Mouse (Mus musculus) regulatory T cell (primary cell): ENCODE measurements around the gene Pibf1.

ENCODE experiments used
- in situ Hi-C: fragments of 300-600 bp; cut with MboI, MseI; formaldehyde crosslinking; loops from one replicate; pipeline ENCODE4 v1.15.1; 2025; ENCODE audit warnings: high pct_unique_total_duplicates

Gene Pibf1

DNA sequence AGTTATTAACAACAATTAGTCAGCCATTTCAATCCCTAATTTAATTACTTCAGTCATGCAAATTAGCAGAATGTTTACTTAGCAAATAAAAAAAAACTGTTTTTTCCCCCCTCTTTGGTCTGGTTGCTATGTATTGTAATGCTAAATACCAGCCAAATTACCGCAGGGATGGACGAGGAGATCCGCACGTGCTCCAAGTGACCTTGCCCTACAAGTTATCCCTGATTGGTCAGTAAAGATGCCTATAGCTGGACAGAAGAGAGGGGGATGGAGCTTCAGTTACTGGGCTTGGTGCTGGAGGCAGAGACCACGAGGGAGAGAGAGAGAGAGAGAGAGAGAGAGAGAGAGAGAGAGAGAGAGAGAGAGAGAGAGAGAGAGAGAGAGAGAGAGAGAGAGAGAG, 167.5 kb downstream of the Pibf1 start:
- in situ Hi-C loops = no loop called here

DNA sequence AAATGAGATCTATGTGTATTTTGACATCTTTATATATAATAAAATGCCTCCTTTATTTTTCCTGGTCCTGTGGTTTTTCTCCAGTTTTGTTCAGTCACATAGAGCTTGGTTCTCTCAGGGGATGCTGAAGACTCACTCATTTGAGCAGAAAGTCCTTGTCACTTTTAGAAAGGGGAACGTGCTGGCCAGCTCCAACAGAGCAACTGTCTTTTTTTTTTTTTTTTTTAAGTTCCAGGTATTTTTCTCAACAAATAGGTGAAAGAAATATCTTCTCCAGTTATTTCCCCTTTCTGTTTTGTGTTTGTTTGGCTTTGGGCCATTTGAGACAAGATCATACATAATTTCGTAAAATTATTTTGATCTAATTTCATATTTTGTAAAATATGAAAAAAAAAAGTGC, 174.8 kb downstream of the Pibf1 start:
- in situ Hi-C loops = no loop called here

GRCm38 (mm10) chr14:99275827-99276226, 176.6 kb downstream of the Pibf1 start:
- in situ Hi-C loops = no loop called here

DNA sequence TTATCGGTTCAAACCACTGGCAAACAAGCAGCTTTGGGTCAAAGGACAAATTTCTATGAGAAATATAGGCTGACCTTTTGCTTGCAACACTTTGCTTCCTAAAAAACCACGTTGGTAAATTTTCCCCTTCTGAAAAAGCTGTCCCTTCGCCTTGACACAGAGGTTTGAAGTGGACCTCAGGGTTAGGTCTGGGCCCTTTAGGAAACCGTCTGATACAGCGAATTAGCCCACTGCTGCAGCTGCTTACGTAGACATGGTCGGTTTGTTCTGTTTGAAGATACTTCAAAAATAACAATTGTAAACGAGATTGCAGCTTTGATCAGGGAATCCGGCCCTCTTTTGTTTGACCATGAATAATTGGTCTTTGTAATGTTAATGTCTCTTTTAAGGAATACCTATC, 179.1 kb downstream of the Pibf1 start:
- in situ Hi-C loops = no loop called here

DNA sequence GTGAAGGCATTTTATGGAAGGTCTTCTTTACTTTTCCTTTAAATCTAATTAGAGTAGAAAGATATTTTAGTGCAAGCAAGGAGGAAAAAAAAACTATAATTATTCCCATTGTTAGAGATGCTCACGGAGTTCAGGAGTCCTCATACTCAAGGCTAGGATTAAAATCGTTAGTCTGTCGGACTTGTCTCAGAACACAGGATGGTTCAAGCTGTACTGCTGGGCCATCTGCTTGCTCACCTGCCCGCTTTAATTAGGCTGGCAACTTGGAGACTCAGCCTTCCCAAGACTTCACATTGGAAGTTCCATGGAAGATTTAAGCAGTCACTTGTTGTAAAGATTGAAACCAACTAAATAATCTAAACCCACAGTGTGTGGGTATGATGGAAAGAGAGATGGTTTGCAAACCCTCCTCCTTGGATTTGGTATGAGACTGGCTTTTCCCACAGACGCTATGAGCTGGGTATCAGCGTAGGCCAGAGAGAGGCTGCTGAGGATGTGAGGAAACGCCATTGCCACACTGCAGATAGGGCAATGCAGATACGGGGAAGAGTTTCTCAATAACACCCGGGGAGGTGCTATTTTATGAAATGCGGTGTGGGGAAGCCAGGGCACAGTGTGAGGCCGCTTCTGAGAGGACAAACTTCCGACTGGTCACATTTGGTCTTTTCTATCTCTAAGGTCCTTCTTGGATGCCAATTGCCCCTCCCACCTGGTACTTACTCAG, 179.7 kb downstream of the Pibf1 start:
- in situ Hi-C loops = no loop called here

- in situ Hi-C loops = no loop called here
Measured at GRCm38 (mm10) chr14:99280399-99280798, 181.2 kb downstream of the Pibf1 start.

DNA sequence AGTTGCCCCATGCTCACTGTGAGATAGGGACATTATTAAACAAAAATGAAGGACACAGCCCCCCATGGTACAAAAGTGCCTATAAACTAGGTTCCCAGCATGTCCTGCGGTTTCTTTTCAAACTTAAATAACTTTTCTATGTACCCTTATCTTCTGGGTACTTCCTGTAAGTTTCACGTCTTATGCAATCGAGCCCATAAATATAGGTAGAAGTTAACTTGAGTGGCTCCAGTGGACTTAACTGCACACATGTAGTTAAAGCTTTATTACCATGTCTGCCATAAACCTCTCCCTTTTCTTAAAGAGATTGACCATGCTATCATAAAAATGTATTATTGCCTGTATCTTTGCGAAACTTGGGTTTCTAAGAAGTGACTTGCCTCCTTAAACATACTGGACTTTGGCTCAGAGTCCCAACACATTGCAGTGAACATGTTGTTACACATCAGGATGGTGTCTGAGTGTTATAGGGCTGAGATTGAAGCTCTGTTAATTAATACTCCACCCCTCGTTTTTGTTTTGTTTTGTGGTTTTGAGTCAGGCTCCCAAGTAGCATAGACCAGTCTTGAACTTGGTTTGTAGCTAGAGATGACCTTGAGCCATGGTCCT, 181.7 kb downstream of the Pibf1 start:
- in situ Hi-C loops = no loop called here

DNA sequence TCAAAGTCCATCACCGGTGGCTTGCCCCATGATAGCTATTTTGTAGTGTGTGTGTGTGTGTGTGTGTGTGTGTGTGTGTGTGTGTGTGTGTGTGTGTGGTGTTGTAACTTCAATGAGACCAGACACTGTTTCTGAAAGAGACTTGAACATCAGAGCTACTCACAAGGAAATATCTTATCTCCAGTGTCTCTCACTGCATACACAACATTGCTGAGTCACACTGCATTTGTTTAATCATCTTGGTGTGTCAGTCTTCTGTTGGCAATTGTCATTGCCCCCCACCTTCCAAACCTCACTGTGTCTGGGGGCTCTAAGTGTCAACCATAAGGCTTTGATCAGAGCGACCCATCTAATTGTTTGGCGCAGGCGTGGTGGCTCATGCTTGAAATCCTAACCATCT, 186.3 kb downstream of the Pibf1 start:
- in situ Hi-C loops = no loop called here

DNA sequence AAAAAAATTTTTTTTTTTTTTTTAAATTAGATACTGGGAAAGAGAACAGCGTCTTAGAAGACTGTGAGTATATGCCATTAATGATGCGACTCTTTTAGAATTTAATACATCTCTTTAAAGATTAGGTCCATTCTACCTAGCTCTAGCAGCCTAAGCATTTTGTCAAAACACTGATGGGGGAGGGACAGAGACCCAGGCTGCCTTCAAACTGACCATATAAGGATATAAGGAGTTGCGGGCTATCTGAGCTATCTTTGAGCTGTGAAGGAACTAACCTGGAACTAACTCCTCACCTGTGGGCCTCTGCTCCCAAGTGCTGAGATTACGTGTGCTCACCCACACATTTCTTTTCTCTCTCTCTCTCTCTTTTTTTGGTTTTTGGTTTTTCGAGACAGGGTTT, 193.0 kb downstream of the Pibf1 start:
- in situ Hi-C loops = no loop called here

DNA sequence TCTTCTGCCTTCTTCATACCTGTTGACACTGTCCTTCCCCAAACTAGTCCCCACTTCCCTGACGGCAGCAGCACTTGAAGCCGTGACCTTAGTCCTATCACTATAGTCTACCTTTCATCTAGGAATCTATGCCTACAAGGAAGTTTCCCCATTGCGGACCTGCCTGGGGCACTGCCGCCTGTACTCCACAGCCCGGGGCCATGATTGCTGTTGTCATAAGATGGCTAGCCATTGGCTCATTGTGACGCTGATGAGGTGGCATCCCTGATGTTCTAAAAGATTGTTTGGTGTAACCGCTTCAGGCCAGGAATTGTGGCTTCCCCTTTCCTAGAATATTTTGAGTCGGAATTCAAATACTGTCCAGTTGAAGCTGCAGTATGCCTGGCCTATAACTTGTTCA, 195.2 kb downstream of the Pibf1 start:
- in situ Hi-C loops = no loop called here

GRCm38 (mm10) chr14:99295606-99296341, 196.6 kb downstream of the Pibf1 start:
- in situ Hi-C loops = no loop called here

DNA sequence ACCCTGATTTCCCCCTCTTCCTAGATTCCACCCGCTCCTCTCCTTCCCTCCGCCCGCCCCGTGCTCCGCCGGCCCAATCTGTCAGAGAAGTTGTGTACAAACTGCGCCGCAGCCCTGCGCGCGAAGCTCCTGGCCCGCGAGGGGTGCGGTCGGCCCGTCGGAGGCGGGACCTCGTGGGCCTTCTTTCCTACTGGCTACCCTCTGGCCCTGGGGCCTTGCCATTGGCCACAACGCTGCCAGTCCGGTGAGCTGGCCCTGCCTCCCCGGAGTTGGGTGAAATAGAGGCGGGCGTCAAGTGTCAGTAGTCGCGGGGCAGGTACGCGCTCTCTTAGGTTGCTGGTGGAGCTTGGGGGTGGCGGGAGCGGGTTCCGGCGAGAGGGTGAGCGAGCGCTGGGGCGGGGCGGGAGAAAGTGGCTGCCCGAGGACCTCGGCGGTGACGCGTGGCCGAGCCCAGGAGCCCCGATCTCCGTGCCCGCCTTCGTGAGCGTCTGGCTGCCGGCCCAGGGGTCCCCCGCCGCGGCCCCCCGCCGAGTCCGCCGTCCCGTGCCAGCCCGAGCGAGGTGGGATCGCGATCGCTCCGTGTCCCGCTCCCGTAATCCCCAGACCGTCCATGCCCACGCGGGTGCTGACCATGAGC, 199.3 kb downstream of the Pibf1 start, which contains the start of gene Klf5:
TSS of gene Klf5 (plus strand) at position 307 of the 637 bp plus-strand sequence.
- in situ Hi-C loops = no loop called here

DNA sequence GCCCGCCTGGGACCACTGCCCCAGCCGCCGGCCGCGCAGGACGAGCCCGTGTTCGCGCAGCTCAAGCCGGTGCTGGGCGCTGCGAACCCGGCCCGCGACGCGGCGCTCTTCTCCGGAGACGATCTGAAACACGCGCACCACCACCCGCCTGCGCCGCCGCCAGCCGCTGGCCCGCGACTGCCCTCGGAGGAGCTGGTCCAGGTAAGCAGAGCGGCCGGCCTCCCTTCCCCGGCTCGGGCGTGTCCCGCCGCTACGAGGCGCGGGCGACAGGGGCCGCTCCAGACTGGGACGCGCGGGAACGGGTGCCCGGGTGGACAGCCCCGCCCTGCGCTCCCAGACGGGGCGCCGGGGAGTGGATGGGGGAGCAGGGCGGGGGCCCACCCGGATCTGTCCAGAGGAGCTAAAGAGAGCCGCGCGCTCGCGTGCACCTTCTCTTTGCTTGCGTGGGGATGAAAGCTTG, 199.8 kb downstream of the Pibf1 start:
- in situ Hi-C loops = no loop called here

- in situ Hi-C loops = no loop called here
Measured at GRCm38 (mm10) chr14:99299701-99300191, 200.5 kb downstream of the Pibf1 start.

DNA sequence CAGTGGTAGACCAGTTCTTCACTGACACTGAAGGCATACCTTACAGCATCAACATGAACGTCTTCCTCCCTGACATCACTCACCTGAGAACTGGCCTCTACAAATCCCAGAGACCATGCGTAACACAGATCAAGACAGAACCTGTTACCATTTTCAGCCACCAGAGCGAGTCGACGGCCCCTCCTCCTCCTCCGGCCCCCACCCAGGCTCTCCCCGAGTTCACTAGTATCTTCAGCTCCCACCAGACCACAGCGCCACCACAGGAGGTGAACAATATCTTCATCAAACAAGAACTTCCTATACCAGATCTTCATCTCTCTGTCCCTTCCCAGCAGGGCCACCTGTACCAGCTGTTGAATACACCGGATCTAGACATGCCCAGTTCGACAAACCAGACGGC, 202.2 kb downstream of the Pibf1 start:
- in situ Hi-C loops = no loop called here
